Mouse (Mus musculus): ENCODE measurements around the gene Sptan1. TPM values are rescaled to one million over a fixed set of nuclear protein-coding genes. Genes with fewer than 3 reads are reported as not detected.
"Not testable (repeated sequence)": the region's sequence is repeated elsewhere in the genome, so short reads cannot be mapped to it uniquely, and the experiment has no call there.

Sptan1 gene
- polyA plus RNA-seq, 3 experiments from 2014 or later = 69.9 to 81.0 (median 75.6) TPM

DNA sequence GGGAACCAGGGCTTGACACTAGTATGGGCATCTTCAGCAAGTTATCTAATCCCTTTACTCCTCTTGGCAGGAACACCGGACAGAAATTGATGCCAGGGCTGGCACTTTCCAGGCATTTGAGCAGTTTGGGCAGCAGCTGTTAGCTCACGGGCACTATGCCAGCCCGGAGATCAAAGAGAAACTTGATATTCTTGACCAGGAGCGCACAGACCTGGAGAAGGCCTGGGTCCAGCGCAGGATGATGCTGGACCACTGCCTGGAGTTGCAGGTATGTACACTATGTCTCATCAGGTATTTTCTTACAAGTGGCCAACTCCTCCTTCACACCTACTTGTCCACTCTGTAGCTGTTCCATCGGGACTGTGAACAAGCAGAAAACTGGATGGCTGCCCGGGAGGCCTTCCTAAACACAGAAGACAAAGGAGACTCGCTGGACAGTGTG, 45.5 kb downstream of the Sptan1 start:
- no peak for ATAC-seq

DNA sequence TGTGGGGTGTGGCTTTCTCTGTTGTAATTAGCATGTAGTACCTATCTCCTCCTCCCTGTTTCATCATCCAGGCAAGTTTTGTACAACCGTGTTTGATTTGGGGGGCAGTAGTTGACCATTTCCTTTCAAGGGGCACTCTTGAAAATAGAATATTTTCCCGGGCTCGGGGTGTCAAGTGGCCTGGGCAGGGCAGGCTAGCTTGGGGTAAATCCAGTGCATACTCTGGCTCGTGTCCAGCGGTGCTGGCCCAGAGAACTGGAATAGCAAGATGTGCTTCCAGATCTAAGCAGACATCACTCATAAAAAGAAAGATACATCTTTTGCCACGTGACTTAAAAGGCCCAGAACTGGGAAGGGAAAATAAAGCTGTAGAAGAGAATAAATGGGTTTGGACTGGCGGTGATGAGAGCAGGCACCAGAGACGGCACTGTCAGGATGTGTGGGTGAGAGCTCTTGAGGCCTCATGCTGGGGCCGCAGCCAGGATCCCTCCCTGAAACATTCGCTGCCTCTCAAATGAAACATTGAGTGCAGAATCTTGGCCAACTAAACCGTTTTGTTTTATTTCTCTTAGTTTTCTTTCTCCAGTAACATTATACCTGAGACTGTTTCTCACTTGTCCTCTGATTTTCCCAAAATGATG, 49.1 kb downstream of the Sptan1 start:
- no peak for ATAC-seq

DNA sequence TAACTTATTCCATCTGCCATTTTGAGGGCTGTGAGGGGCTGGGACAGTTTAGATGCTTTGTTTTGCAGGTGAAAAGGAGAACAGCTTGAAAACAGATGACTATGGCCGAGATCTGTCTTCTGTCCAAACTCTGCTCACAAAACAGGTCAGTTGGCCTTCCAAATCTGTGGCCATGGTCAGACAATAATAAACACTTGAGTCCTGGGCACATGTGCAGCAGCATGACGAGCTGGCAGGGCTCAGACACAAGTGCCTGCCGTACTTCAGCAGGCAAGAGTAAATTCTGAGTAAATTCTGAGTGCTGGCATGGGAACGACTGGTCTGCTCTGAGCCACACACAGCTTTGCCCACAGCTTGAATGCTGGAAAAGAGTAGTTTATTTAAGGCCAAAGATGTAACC, 60.1 kb downstream of the Sptan1 start:
- ATAC-seq = no peak

DNA sequence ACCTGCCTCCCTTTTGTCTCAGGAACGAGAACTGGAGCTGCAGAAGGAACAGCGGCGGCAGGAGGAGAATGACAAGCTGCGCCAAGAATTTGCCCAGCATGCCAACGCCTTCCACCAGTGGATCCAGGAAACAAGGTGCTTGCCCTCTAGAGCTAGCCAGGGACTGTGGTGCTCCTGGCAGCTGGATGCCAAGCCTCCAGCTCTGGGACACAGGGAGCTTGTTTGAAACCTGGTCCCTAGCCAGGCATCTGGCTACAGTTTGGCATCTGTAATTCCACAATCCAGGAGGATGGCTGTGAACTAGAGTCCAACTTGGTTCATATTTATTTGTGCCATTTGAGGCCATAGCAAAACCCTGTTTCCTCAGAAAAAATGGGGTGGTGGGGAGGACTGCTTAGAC, 61.6 kb downstream of the Sptan1 start:
- ATAC-seq = no peak

DNA sequence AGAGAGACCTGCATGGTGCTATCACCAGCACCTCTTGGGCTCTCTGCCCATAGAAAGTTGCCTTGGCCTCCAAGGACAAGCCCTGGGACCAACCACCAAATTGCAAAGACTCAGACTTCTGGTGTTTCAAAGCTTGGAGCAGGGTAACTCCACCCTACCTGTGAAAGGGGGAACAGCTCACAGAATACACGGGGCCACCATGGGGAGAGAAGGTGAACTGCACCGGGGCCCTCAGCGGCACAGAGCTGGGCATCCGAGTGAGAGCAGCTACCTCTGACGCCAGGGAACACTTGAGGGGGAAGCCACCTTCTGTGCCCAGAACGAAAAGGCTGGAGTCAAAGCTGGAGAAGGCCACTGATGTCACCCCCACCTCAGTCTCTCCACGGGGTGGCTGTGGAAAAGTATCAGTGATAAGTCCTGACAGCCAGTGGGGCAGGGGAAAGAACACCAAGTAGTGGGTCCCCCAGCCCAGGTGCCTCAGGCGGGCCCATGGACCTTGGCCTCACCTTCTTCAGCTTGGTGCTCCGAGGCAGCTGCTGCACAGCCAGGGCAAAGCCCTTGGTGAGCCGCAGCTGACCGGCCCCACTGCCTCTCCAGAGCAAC, 67.0 kb downstream of the Sptan1 start:
- no peak for ATAC-seq

DNA sequence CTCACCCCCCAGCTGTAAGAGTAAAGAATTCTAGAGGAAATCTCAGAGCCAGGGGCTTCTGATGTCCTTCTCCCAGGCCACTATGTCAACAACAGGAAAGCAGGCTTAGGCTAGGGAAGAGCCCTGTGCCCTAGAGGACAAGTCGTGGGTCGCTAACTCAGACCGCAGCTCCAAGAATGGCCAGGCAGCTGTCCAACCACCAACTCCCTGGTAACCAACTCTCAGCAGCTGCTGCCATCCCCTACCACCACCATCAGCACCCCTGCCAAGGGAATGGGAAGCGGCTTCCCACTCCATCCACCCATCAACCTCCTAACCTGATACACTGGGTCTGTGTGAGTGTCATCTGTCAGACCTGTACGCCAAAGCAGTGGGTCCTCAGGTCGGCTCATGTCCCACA, 67.6 kb downstream of the Sptan1 start:
- no peak for ATAC-seq

DNA sequence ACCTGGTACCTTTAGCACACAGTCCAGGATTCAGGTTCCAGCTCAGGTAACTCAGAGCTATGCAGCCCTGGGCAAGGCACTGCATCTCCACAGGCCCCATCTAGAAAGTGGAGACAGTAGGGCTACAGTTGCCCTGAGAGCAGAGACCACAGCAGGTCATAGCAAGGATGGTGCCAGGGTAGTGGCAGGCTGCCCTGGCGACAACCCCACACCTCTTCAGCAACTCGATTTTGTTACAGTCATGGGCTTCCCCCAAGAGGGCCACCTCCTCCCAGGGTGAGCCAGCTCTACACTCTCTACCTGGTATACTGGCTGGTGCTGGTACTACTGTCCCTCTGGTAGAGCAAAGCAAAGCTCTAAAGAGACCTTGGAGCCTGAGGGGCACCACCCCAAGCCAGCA, 72.4 kb downstream of the Sptan1 start:
- no peak for ATAC-seq

DNA sequence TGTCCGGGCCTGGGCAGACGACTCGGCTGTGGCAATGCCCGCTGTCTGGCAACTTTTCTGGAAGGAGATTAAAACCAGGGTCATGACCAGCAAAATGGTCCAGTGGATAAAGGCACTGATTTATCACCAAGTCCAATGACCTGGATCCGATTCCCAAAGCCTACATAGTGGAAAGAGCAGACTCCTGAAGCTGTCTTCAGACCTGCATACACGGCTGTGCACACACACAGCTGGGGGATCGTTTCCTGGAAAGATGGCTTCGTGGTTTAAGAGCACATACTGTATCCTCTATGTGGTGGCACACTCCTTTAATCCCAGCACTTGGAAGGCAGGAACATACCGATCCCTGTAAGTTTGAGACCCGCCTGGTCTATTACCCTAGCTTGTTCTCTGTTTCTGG, 73.0 kb downstream of the Sptan1 start:
- no peak for ATAC-seq

DNA sequence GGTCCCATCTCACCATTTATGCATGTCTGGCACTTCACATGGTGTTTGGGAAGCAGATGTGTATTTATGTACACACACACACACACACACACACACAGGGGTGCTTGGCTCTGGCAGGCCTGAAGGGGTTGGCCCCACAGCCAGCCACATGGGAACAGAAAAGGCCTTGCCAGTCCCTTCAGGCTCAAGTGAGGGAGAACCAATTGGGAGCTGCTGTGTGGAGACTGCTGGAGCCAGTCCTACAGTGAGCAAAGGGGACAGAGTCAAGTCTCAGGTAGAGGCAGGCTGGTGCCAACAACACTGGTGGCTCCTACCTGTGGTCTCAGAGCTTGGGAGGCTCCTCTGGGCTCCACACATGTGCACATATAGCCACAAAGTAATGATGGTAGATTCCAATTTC, 74.3 kb downstream of the Sptan1 start:
- ATAC-seq = no peak

DNA sequence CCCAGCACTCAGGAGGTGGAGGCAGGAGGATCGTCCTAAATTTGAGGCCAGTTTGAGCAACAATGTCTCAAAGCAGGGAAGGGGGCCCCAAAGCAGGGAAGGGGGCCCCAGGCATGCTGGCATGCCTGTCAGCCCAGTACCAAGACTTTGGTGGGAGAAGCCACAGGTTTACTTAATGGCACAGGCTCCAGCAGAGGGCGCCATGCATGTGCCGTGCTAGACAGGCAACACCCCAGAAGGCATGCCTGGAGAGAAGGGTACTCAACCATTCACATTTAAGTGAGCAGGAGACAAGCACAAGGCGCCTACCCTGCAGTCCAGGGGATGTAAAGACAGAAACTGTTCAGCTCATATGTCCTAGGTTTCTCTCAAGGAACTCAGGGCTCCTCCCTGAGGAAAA, 77.1 kb downstream of the Sptan1 start:
- ATAC-seq = no peak

DNA sequence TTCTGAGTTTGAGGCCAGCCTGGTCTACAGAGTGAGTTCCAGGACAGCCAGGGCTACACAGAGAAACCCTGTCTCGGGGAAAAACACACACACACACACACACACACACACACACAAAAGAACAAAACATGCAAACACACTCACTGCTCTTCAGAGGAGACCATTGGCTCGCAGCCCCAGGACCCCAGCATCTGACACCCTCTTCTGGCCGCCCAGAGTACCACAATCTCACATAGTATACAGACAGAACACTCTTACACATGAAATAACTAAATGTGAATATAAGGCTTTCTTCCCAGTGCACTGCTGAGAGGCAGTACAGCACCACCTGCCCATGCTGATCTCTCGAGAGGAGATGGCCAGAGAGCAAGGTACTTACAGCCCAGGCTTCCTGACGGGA, 79.2 kb downstream of the Sptan1 start:
- no peak for ATAC-seq

DNA sequence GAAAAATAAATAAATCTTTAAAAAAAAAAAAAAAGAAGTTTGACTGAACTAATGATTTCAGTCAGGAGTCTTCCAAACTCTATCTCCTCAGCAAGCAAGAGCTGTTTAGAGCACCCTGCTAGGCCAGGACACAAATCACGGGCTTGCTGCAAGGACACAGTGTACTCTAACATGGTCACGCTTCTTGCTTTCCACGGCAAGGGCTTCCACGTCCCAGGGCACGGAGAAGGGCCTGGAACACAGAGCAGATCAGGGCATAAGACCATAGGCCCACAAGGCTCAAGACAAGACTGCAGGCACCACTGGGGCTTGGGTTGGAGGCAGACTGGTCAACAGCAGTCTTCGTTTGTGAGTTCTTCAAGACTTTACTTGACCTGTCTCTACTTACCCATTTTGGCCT, 81.8 kb downstream of the Sptan1 start:
- no peak for ATAC-seq

DNA sequence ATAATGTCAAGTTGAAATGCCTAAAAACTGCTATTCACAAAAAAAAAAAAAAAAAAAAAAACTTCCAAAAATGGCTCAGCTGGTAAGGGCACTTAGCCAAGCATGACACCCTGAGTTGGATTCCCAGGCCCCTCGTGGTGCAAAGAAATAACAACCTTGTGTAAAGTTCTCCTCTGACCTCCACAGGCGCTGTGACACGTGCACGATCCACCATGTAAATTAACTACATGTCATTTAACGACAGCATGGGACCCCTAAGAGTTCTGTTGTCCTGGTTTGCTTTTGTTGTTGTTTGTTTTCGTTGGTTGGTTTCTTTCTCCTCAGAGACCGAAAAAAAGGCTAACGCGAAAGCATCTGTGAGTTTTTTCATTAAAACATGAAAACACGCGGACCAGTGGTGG, 82.7 kb downstream of the Sptan1 start:
- no peak for ATAC-seq

DNA sequence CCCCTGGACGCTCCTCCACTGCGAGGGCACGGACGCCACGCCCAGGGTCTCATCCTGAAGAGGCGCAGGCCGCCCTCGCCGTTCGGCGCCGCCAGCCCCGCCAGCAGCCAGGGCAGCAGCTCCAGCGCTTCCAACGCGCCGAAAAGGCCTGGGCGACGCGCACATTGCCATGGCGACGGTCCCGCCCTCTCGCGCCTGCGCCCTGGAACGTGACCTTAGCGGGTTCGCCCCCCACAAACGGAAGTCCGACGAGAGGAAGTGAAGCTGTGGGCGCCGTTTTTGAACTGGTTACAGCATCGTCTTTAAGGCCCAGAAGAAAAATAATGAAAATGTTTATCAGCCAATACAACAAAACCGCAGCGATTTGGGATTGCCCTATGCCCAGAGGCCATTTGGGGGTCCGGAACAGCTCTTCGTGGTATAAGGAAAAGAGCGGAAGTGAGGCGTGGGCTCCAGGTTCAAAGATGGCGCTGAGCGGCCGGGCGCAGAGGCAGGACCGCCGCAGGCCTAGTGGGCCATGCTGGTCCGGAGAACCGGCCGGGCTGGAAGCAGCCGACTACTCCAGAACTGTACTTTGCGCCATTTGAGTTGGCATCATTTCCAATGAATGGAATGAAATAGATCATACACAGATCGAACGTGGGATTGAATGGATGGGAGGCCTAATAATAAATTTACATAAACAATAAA, 83.5 kb downstream of the Sptan1 start, which contains the start of gene Wdr34:
Gene Wdr34, minus strand, starts transcription at position 183 of the 690 bp plus-strand sequence.
- peak; percentile 95 for ATAC-seq

DNA sequence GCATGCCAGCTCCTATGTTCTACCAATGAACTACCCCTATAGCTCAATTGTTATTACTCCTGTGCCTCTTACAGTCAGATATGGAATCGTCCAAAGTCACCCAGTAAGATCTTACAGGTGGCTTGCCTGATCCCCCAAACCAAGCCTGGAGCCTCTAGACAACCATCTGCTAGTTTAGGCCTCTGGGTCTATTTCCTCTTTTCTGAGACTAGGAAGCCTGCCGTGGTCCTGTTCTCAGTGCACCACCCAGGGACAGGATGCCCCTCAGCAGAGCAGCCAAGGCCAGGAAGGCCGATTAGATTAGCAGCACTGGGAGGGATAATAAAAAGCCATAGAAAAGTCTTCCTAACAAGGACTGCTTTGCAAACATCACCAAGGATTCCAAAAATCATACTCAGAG, 84.5 kb downstream of the Sptan1 start:
- no peak for ATAC-seq

DNA sequence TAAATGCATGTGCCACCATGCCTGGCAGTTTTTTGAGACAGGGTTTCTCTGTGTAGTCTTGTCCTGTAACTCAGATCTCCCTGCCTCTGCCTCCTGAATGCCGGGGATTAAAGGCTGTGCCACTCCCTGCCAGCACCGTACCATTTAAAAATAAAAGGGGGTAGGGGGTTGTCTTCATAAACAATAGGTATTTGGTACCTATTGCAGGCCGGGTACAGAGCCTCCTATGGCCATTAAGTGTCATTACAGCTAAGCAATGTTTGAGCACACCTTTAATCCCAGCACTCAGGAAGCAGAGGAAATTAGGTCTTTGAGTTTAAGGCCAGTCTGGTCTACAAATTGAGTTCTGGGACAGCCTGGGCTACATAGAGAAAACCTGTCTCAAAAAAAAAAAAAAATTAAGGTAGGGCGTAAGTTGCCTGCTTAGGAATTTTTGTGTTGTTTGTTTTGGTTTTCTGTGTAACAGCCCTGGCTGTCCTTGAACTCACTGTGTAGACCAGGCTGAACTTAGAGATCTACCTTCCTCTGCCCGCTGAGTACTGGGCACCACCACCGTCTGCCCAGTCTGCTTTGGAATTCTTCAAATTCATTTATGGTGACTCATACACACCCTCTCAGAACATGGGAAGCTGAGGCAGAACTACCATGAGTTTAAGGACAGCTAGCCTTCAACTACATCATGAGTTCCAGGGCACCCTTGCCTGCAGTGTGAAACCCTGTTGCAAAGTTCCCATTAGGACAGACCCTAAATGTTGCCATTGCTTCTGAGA, 86.8 kb downstream of the Sptan1 start:
- ATAC-seq = peak; percentile 38

DNA sequence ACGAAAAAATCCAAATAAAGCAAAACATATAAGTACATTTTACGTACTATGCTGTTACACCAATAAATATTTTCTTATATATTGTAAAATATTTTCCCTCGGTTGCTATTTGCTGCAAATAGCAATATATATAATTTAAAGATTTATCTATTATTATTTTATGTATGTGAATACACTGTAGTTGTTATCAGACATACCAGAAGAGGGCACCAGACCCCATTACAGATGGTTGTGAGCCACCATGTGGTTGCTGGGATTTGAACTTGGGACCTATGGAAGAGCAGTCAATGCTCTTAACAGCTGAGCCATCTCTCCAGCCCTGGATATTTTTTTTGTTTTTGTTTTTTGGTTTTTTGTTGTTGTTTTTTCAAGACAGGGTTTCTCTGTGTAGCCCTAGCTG, 90.0 kb downstream of the Sptan1 start:
- not testable (repeated sequence) for ATAC-seq

DNA sequence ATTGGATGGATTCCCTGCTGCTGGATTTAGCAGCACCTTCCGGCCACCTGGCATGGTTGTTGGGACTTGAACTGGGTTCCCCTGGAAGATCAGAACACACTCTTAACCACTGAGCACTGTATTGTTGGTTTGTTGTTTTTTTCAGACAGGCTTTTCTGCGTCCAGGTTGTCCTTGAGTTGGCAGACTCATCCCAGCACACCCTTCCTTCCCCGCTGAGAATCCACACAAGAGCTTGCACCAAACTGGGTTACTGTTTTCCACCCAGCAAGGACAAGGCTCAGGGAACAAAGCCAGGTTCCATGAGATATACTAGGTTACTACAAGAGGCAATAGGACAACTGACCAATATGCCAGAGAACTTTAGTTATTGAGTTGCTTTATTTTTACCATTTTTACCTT, 91.4 kb downstream of the Sptan1 start:
- ATAC-seq = no peak

DNA sequence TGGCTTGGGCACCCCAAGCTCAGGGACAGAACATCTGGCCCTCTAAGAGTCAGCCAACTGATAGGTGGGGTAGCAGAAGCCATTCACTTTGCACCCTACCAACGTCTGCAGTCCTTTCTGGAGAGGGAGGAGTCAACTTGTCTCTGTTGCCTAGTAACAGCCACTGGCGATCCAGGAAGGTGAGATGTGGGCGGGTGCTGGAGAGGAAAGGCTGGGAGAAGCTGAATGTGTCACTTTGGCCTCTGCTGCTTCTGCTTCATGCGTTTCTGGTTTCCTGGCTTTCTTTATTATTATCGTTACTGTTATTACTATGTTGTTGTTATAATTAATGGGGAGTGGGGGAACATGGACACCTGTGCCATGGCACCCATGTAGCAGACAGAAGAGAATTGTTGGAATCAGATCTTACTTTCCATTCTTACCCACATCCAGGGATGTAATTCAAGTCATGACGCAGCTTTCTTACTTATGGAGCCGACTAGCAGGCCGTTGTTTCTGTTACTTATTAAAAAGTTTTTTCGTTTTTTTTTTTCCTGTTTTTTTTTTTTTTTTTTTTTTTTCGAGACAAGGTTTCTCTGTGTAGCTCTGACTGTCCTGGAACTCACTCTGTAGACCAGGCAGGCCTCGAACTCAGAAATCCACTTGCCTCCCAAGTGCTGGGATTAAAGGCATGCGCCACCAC, 92.0 kb downstream of the Sptan1 start, which contains the start of gene Set:
Gene Set, plus strand, starts transcription at position 156 of the 682 bp plus-strand sequence.
- no peak for ATAC-seq

DNA sequence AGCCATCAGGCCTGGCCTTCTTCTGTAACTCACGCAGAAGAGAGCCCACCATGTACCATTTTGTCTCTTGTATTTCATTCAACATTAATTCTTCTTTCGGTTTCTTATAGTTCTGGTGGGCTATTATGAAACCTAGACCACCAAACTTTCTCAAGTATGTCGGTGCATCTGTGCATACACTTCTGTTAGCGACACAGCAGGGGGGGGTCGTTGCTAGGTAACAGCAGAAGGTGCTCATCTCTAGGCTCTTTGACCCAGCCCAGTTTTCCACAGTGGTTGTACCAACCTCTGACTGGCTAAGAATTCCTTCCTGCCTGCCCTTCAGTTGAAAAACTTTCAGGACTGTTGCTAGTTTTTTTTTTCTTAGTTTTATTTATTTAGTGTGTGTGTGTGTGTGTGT, 93.1 kb downstream of the Sptan1 start:
- ATAC-seq = no peak

DNA sequence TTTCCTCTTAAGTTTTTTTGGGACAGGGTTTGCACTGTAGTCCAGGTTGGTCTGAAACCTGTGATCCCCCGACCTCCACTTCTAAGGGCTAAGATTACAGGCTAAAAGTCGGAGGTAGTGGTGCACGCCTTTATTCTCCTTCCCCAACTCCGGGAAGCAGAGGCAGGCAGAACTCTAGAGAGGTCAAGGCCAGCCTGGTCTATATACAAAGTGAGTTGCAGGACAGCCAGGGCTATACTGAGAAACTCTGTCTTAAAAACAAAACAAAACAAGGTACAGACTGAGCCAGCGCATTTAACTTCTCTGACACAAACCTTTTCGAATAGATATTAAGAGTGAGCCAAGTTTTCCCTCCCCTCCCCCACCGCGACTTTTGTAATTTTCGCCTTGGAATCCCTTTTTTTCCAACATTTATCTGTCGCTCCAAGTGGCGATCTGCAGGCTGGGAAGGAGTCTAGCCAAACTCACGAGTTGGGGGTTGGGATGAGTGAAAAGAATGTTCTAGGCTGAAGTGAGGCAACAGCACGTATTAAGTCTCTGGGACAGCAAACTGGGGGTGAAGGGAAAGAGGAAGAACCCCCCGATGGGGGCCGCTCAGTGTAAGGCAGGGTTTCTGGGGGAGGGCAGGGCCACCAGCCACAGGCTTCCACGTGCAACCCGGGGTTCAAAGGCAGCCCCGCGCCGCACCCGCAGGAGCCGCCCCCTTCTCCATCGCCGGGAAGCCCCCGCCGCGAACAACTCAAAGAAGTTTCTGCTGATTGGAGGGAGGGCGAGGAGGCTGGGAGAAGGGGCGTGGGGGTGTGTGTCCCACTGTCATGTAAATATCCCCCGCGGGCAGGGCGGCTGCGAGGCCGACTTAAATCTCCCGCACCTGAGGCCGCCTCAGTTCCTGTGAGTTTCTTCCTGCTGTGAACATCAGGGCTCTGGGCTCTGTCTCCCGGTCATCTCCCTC, 96.1 kb downstream of the Sptan1 start:
- peak; percentile 30 for ATAC-seq
